Mouse (Mus musculus): ENCODE data around the gene Epn2. TPM values are rescaled to one million over a fixed set of nuclear protein-coding genes. Genes with fewer than 3 reads are reported as not detected.
A peak's percentile ranks its signal among the peaks of the same experiment; 100 is the strongest.

The Epn2 gene
- polyA plus RNA-seq, 1 experiment from 2014 or later, result 24.7 TPM

DNA sequence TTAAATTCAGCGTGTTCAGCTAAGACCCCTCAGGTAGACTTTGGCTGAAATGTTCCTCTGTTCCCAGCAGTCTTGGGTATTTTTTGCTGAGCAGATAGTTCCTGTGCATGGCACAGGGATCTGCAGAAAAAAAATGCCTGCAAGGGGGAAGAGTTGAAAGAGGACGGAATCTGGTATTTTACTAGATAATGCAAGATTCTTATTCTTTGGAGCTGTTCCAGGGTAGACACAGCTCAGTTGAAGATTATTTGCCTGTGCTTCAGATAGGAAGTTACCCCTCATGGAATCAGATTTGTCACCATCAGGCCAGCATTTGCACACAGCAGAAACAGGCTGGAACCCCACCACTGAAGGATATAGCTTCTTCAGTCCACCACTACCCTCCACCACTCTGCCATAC is 84.0 kb downstream of the Epn2 start:
- Histone ChIP-seq H3K27ac (replicated peaks; ENCODE audit: low read depth, low read length) (no peak overlapping the region), H3K9ac (ENCODE audit: low read length) (no peak overlapping the region), H3K4me1 (ENCODE audit: control insufficient read depth, insufficient read depth, low read length) (peaks cover 8% of the 10 kb centered on the region), H3K4me3 (ENCODE audit: low read depth, low read length) (no peak overlapping the region), H3K27me3 (ENCODE audit: control insufficient read depth, insufficient read depth, low read length) (no peaks in the 10 kb centered on the region), H3K4me2 (ENCODE audit: low read depth, severe bottlenecking) (no peak overlapping the region), H3K9me3 (ENCODE audit: control insufficient read depth, low read length) (no peaks in the 10 kb centered on the region), H3K36me3 (ENCODE audit: control insufficient read depth, insufficient read depth, low read length) (peaks cover 14% of the 10 kb centered on the region)
- ATAC-seq (ENCODE audit: insufficient number of reproducible peaks, low FRiP score, low TSS enrichment, low read depth), result no peak
- WGBS, result 94% methylated on average over 2 of the region's 2 CpGs
- DNase-seq (ENCODE audit: low spot score), result no peak

DNA sequence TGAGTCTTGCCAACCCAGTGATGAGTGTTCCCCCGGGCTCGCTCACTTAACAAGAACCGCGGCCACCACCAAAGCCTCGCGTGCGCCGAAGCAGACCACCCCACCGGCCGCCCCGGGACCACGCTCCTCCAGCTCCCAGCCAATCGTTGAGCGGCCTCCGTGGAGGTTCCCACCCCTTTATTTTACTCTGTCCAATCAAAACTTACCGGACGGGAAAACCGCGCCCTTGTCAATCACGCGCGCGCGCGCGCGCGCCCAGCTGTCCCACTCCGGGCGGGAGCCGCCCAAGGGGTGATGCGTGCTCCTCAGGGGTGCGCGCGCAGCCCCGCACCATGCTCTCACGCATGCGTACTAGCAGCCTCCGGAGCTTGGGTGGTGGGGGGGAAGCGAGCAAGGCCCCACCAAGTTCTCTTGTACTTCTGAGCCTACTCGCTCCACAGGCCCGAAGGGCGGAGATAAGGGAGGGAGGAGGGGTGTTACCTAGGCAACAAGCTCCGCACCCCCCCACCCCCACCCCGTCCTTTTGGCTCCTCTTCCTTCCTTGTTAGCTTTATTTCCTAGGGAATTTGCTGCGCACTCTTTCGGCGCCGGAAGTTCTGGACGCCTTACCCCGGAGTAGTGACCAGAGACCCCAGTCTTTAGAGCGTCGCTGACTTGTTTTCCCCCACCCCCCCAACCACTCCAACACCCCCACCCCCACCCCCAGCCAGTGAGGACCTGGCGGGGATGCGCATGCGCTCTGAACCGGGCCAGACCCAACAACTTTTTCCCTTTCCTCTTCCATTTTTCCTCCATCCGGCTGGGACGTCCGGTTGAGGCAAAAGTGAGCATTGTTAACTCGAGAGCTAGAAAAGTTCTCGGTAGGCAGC is 85.1 kb downstream of the Epn2 start, which contains the start of gene Mapk7:
Gene Mapk7 (minus strand): TSS at position 278 of the 869 bp plus-strand sequence.
- H3K36me3 ChIP-seq (ENCODE audit: control insufficient read depth, insufficient read depth, low read length), result peaks cover 18% of the 10 kb centered on the region
- H3K4me2 ChIP-seq (ENCODE audit: low read depth, severe bottlenecking), result peak within 1 kb of the TSS; percentile 80
- no peaks in the 10 kb centered on the region for H3K9me3 ChIP-seq (ENCODE audit: control insufficient read depth, low read length)
- WGBS, result under 1% methylated on average over 56 of the region's 62 CpGs
- peak; percentile 94 for ATAC-seq (ENCODE audit: insufficient number of reproducible peaks, low FRiP score, low TSS enrichment, low read depth)
- H3K27me3 ChIP-seq (ENCODE audit: control insufficient read depth, insufficient read depth, low read length), result no peaks in the 10 kb centered on the region
- peak; percentile 100 for DNase-seq (ENCODE audit: low spot score)
- peak within 1 kb of the TSS; percentile 84 for H3K4me3 ChIP-seq (ENCODE audit: low read depth, low read length)
- peak within 1 kb of the TSS; percentile 85 for H3K9ac ChIP-seq (ENCODE audit: low read length)
- peaks cover 5% of the 10 kb centered on the region for H3K4me1 ChIP-seq (ENCODE audit: control insufficient read depth, insufficient read depth, low read length)
- peak within 1 kb of the TSS; percentile 82 for H3K27ac ChIP-seq (replicated peaks; ENCODE audit: low read depth, low read length)

DNA sequence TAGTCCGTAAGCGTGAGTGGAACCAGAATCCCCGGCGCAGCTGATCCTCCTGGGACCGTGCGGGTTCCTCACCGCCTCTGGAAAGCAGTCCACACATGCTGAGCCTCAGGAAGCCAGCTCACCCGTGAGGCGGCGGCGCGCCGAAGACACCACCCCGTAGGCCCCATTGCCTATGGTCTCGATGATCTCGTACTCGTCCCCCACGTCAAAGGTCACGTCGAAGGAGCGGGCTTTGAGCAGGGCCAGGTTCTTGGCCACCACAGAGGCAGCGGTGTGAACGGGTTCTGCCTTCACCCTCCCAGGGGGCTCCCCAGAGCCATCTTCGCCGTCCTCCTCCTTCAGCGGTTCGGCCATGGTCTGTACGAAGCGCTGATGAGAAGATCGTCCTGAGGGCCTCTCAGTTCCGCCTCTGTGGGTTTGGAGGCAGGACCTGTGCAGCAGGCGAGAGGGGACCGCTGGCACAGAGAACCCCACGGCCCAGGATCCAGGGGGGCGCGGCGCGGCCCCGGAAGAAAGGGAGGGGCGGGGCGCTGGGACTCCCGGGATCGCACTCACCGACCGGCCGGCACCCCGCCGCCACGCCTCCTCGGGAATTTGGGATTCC is 85.9 kb downstream of the Epn2 start:
- H3K9me3 ChIP-seq (ENCODE audit: control insufficient read depth, low read length), result no peaks in the 10 kb centered on the region
- H3K27me3 ChIP-seq (ENCODE audit: control insufficient read depth, insufficient read depth, low read length), result no peaks in the 10 kb centered on the region
- H3K4me3 ChIP-seq (ENCODE audit: low read depth, low read length), result peak overlapping the region; percentile 84
- WGBS, result 1% methylated on average over 45 of the region's 50 CpGs
- peaks cover 5% of the 10 kb centered on the region for H3K4me1 ChIP-seq (ENCODE audit: control insufficient read depth, insufficient read depth, low read length)
- DNase-seq (ENCODE audit: low spot score) (no peak), ATAC-seq (ENCODE audit: insufficient number of reproducible peaks, low FRiP score, low TSS enrichment, low read depth) (no peak; the same call in 1 of the 2 replicates)
- peak overlapping the region; percentile 80 for H3K4me2 ChIP-seq (ENCODE audit: low read depth, severe bottlenecking)
- H3K36me3 ChIP-seq (ENCODE audit: control insufficient read depth, insufficient read depth, low read length), result peaks cover 21% of the 10 kb centered on the region
- peak overlapping the region; percentile 85 for H3K9ac ChIP-seq (ENCODE audit: low read length)
- H3K27ac ChIP-seq (replicated peaks; ENCODE audit: low read depth, low read length), result peak overlapping the region; percentile 49; the same call in 1 of the 2 replicates

DNA sequence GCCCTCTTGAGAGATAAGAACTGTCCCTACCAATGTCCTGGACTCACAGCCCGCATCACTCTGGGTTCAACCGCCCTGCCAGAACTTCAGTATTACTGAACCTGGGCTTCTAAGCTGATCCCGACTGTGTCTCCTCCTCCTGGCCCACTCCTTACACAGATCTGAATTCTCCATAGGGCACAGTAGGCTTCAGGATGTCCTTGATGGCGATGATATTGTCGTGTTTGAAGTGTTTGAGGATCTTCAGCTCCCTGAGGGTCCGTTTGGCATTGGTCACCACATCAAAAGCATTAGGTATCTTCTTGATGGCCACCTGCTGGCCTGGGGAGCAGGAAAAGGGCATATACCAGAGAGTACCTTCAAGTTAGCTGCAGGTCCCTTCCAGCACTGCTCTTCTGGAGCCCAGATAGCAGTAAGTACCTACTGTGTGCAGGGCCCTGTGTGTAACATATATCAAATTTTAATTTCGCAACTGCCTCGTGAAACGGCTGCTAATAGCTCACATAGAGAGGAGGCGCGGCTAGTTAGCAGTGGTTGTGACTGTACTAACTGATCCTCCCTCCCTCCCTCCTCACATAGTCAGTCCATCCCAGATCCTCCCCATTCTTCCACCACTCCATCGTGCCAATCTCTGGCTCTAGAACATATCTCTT is 86.6 kb downstream of the Epn2 start:
- Histone ChIP-seq H3K4me1 (ENCODE audit: control insufficient read depth, insufficient read depth, low read length) (peaks cover 9% of the 10 kb centered on the region), H3K4me3 (ENCODE audit: low read depth, low read length) (peak overlapping the region; percentile 84), H3K27ac (replicated peaks; ENCODE audit: low read depth, low read length) (no peak overlapping the region), H3K4me2 (ENCODE audit: low read depth, severe bottlenecking) (peak overlapping the region; percentile 80), H3K27me3 (ENCODE audit: control insufficient read depth, insufficient read depth, low read length) (no peaks in the 10 kb centered on the region), H3K9ac (ENCODE audit: low read length) (peak overlapping the region; percentile 85; the same call in 1 of the 2 replicates), H3K9me3 (ENCODE audit: control insufficient read depth, low read length) (no peaks in the 10 kb centered on the region), H3K36me3 (ENCODE audit: control insufficient read depth, insufficient read depth, low read length) (peaks cover 22% of the 10 kb centered on the region)
- DNase-seq (ENCODE audit: low spot score), result no peak
- WGBS, result 75% methylated on average over 12 of the region's 12 CpGs
- no peak for ATAC-seq (ENCODE audit: insufficient number of reproducible peaks, low FRiP score, low TSS enrichment, low read depth)

DNA sequence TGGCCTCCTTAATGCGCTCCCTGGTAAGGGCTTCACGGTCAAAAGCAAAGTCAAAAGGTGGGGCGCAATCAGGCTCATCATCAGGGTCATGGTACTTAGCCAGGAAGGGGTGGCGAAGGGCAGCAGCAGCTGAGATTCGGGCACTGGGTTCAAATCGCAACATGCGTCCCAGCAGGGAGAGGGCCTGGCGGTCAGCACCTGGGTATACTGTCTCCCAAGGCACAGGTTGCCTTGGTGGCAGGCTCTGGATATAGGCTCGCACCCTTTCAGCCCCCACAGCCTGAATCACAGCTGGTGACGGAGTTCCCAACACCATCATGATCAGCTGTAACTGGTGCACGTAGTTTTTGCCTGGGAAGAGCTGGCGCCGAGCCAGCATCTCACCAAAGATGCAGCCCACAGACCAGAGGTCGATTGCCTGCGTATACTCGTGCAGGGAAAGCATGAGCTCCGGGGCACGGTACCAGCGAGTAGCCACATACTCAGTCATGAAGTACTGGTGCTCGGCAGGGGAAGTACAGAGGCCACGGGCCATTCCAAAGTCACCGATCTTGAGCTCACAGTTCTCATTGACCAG is 88.5 kb downstream of the Epn2 start:
- no peak overlapping the region for H3K4me2 ChIP-seq (ENCODE audit: low read depth, severe bottlenecking)
- WGBS, result 94% methylated on average over 22 of the region's 22 CpGs
- H3K9me3 ChIP-seq (ENCODE audit: control insufficient read depth, low read length), result no peaks in the 10 kb centered on the region
- DNase-seq (ENCODE audit: low spot score) (no peak), ATAC-seq (ENCODE audit: insufficient number of reproducible peaks, low FRiP score, low TSS enrichment, low read depth) (no peak)
- no peak overlapping the region for H3K9ac ChIP-seq (ENCODE audit: low read length)
- H3K4me3 ChIP-seq (ENCODE audit: low read depth, low read length), result no peak overlapping the region
- no peaks in the 10 kb centered on the region for H3K27me3 ChIP-seq (ENCODE audit: control insufficient read depth, insufficient read depth, low read length)
- H3K36me3 ChIP-seq (ENCODE audit: control insufficient read depth, insufficient read depth, low read length), result peaks cover 26% of the 10 kb centered on the region
- no peak overlapping the region for H3K27ac ChIP-seq (replicated peaks; ENCODE audit: low read depth, low read length)
- peaks cover 20% of the 10 kb centered on the region for H3K4me1 ChIP-seq (ENCODE audit: control insufficient read depth, insufficient read depth, low read length)

DNA sequence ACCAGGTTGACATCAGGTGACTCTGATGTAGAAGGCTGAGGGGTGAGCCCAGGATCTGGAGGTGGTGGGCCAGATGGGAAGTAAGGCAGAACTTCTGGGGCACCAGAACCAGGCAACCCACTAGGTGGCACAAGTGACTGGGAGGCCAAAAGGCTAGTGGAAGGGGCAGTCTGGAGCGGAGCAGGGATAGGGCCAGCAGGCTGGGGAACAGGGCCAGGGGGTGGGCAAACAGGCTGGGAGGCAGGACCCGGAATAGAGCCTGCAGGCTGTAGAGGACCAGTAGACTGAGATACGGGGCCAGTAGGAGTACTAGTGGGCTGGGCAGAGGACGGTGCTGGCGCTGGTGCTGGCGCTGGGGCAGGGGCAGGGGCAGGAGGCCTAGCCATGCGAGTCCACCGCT is 89.6 kb downstream of the Epn2 start:
- Histone ChIP-seq H3K36me3 (ENCODE audit: control insufficient read depth, insufficient read depth, low read length) (peaks cover 26% of the 10 kb centered on the region), H3K27me3 (ENCODE audit: control insufficient read depth, insufficient read depth, low read length) (no peaks in the 10 kb centered on the region), H3K9me3 (ENCODE audit: control insufficient read depth, low read length) (no peaks in the 10 kb centered on the region), H3K4me1 (ENCODE audit: control insufficient read depth, insufficient read depth, low read length) (peaks cover 25% of the 10 kb centered on the region), H3K4me2 (ENCODE audit: low read depth, severe bottlenecking) (no peak overlapping the region), H3K4me3 (ENCODE audit: low read depth, low read length) (no peak overlapping the region), H3K27ac (replicated peaks; ENCODE audit: low read depth, low read length) (0 out of 2 replicates have a peak overlapping the region, but pooled peaks have one; percentile 26), H3K9ac (ENCODE audit: low read length) (no peak overlapping the region)
- 97% methylated on average over 8 of the region's 8 CpGs for WGBS
- no peak for ATAC-seq (ENCODE audit: insufficient number of reproducible peaks, low FRiP score, low TSS enrichment, low read depth)
- no peak for DNase-seq (ENCODE audit: low spot score)

DNA sequence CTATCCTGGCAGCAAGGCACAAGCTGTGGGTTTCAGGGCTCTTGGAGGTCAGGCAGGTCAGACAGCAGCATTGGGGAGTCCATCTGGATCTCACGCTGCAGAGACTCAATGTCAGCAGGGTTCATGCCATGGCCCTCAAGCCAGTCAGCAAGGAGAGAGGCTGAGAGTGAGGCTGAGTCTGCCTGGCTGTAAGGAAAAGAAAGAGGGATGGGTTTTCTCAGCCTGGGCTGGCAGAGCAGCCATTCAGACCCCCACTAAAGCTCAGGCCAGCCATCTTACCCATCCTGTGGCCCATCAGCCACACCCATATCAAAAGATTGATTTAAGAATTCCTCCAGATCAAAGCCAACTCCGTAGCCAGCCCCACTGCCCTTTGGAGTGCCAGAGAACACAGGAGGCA is 90.4 kb downstream of the Epn2 start:
- DNase-seq (ENCODE audit: low spot score) (no peak), ATAC-seq (ENCODE audit: insufficient number of reproducible peaks, low FRiP score, low TSS enrichment, low read depth) (no peak)
- 88% methylated on average over 2 of the region's 2 CpGs for WGBS
- Histone ChIP-seq H3K36me3 (ENCODE audit: control insufficient read depth, insufficient read depth, low read length) (peaks cover 26% of the 10 kb centered on the region), H3K4me3 (ENCODE audit: low read depth, low read length) (no peak overlapping the region), H3K27me3 (ENCODE audit: control insufficient read depth, insufficient read depth, low read length) (no peaks in the 10 kb centered on the region), H3K9me3 (ENCODE audit: control insufficient read depth, low read length) (no peaks in the 10 kb centered on the region), H3K9ac (ENCODE audit: low read length) (no peak overlapping the region), H3K4me2 (ENCODE audit: low read depth, severe bottlenecking) (no peak overlapping the region), H3K4me1 (ENCODE audit: control insufficient read depth, insufficient read depth, low read length) (peaks cover 33% of the 10 kb centered on the region), H3K27ac (replicated peaks; ENCODE audit: low read depth, low read length) (no peak overlapping the region)

DNA sequence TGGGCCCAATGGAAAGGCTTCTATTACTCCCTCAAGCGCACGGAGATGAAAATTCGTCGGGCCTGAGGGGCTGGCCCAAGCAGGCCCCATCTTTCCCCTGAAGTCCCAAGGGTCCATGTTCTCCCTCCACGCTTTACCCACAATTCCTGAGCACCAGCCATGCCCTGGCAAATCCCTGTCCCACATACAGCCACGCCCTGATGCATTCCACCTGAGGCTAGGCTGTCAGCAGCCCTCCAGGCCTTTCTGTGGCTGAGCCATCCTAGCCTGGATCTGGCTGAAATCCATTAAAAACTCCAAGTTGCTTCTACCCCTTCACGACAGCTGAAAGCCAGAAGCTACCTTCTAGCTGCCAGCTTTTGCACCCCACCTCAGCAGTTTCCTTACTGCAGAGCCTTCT is 91.6 kb downstream of the Epn2 start:
- no peaks in the 10 kb centered on the region for H3K27me3 ChIP-seq (ENCODE audit: control insufficient read depth, insufficient read depth, low read length)
- H3K9me3 ChIP-seq (ENCODE audit: control insufficient read depth, low read length), result no peaks in the 10 kb centered on the region
- no peak overlapping the region for H3K4me2 ChIP-seq (ENCODE audit: low read depth, severe bottlenecking)
- no peak overlapping the region for H3K9ac ChIP-seq (ENCODE audit: low read length)
- H3K27ac ChIP-seq (replicated peaks; ENCODE audit: low read depth, low read length), result peak overlapping the region; percentile 8; the same call in 1 of the 2 replicates
- no peak overlapping the region for H3K4me3 ChIP-seq (ENCODE audit: low read depth, low read length)
- ATAC-seq (ENCODE audit: insufficient number of reproducible peaks, low FRiP score, low TSS enrichment, low read depth) (no peak), DNase-seq (ENCODE audit: low spot score) (no peak)
- 89% methylated on average over 7 of the region's 7 CpGs for WGBS
- H3K4me1 ChIP-seq (ENCODE audit: control insufficient read depth, insufficient read depth, low read length), result peaks cover 36% of the 10 kb centered on the region
- peaks cover 26% of the 10 kb centered on the region for H3K36me3 ChIP-seq (ENCODE audit: control insufficient read depth, insufficient read depth, low read length)
